12 mouse cellular contexts compared by ENCODE assay signal in genomic region chr7:128346522-128346921, GRCm38 (mm10).
"Had no signal": no experiment of that assay in that cellular context is flagged by ENCODE, and none has a peak within 500 bp of the region (broad histone marks: within the 10 kb centered on the region; RNA-seq: fewer than 3 reads in every experiment).

No protein-coding gene starts in this region.

- H3K27me3 ChIP-seq: limb, embryonic 13.5 days; liver, embryonic 13.5 days; midbrain, embryonic 12.5 days; stomach, embryonic 15.5 days had no signal

- H3K4me2 ChIP-seq: limb, embryonic 13.5 days; liver, embryonic 13.5 days; midbrain, embryonic 12.5 days; stomach, embryonic 15.5 days had no signal

- H3K27ac ChIP-seq: limb, embryonic 13.5 days; liver, embryonic 13.5 days; midbrain, embryonic 12.5 days; stomach, embryonic 15.5 days had no signal

- H3K36me3 ChIP-seq: limb, embryonic 13.5 days; liver, embryonic 13.5 days; midbrain, embryonic 12.5 days; stomach, embryonic 15.5 days had no signal

- H3K4me1 ChIP-seq: limb, embryonic 13.5 days; liver, embryonic 13.5 days; stomach, embryonic 15.5 days had no signal

- H3K9me3 ChIP-seq: limb, embryonic 13.5 days; liver, embryonic 13.5 days; stomach, embryonic 15.5 days had no signal

- H3K9ac ChIP-seq: limb, embryonic 13.5 days; liver, embryonic 13.5 days; midbrain, embryonic 12.5 days; stomach, embryonic 15.5 days had no signal

- H3K4me3 ChIP-seq: limb, embryonic 13.5 days; liver, embryonic 13.5 days; midbrain, embryonic 12.5 days; stomach, embryonic 15.5 days had no signal

- ATAC-seq: midbrain, embryonic 16.5 days had no signal

- DNase-seq: kidney, adult 18-20 months; kidney, postnatal 14 days; left cerebral cortex, postnatal 4 days; liver, embryonic 13.5 days; lung, adult 18-20 months; right cerebral cortex, postnatal 14 days; thymus, adult 18-20 months; thymus, postnatal 14 days had no signal
